Mouse (Mus musculus): ENCODE data around the gene Foxp1.

- no peak for TF ChIP-seq POLR2A (IDR thresholded peaks at IDR 0.05; ENCODE audit: low read depth, low read length)
- no peak for TF ChIP-seq CTCF (IDR thresholded peaks at IDR 0.05; ENCODE audit: extremely low read depth, insufficient read depth, insufficient read length, insufficient replicate concordance)
Measured at GRCm38 (mm10) chr6:98956522-98957169, 565.9 kb downstream of the Foxp1 start.
